Mouse (Mus musculus): ENCODE results near the gene Atxn10.

DNA sequence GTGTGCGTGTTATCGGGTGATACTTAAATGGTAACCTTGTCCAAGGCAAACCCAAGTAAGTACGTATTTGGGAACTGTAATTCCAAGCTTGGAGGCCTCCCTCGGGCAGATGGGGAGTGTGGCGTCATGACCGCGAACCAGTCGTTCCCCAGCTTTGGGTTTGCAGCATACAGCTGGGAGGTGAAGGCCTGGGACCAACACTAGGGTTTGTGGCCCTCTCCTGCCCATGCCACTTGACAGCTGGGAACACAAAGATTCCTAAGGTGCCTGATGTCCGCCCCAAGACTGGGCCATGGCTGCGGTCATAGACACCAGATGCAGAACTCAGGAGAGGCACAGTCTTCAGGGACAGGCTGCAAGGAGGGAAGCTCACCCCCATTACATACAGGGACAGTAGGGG, 164.2 kb downstream of the Atxn10 start:
- no peak for TF ChIP-seq EP300 (IDR thresholded peaks at IDR 0.05; ENCODE audit: insufficient read depth, low read depth, low read length)
- TF ChIP-seq POLR2A (IDR thresholded peaks at IDR 0.05; ENCODE audit: insufficient read depth, low read length), result no peak
